In genomic region chr4:118547424-118548129, GRCm38 (mm10) we compare ENCODE assay signal across 8 mouse cellular contexts. TPM values are rescaled to one million over a fixed set of nuclear protein-coding genes. Genes with fewer than 3 reads are reported as not detected.
DNase-seq lines count a peak whose midpoint lies in the region; ATAC-seq lines count a peak whose summit lies in the region.

No protein-coding gene starts in this region.

- peak; percentile 44 to 61 for DNase-seq in CD8-positive naive resting alpha-beta T cell, adult 2 months (ENCODE audit: low read depth in 2 of 2, low spot score in 2 of 2)
- DNase-seq in cerebellum, adult 9-10 months, result peak; percentile 36
- peak; percentile 69 for DNase-seq in gastrocnemius, postnatal 10 days
- DNase-seq in layer of hippocampus, postnatal 36 days, result peak; percentile 57 to 62
- peak; percentile 54 for DNase-seq in lung, postnatal 25 days (ENCODE audit: low spot score)
- DNase-seq in right cerebral cortex, postnatal 25 days, result peak; percentile 69
- peak; percentile 56 for DNase-seq in thymus, postnatal 4 days

- peak; percentile 48 to 70 for ATAC-seq in hematopoietic stem cell, adult 5-6 weeks (replicated peaks in 1 of 2; ENCODE audit: insufficient read depth in 1 of 2, low FRiP score in 2 of 2, low TSS enrichment in 1 of 2, low read depth in 1 of 2, poor library complexity in 2 of 2, severe bottlenecking in 2 of 2)

RNA-seq across cellular contexts. Expression of gene Tmem125, which starts 3.7 kb away (rescaled TPM):
- under 1 TPM; 0.14 to 0.23 TPM for total RNA-seq in gastrocnemius, postnatal 10 days (2021)
- total RNA-seq in hematopoietic stem cell, adult 5-6 weeks (2017), result not detected in 2 replicates
- total RNA-seq in layer of hippocampus, postnatal 36 days (2021), result 1 to 10 TPM; 5.6 to 8.1 TPM

RNA-seq across cellular contexts. Expression of gene 2610528J11Rik, which starts 20.8 kb away (rescaled TPM):
- total RNA-seq in gastrocnemius, postnatal 10 days (2021), result not detected
- total RNA-seq in hematopoietic stem cell, adult 5-6 weeks (2017), result not detected in 2 replicates
- not detected for total RNA-seq in layer of hippocampus, postnatal 36 days (2021)

RNA-seq across cellular contexts. Expression of gene Tie1, which starts 57.7 kb away (rescaled TPM):
- total RNA-seq in gastrocnemius, postnatal 10 days (2021), result 10 to 100 TPM; 37.6 to 38.5 TPM
- 23.3 and 24.5 TPM in 2 replicates for total RNA-seq in hematopoietic stem cell, adult 5-6 weeks (2017)
- total RNA-seq in layer of hippocampus, postnatal 36 days (2021), result 1 to 10 TPM; 7.1 to 8.5 TPM

Comparison
In these comparisons a context has a peak if more than half of its experiments do, and no peak if none do; other contexts are left out.
1. Peak in every context shown above with its lines: DNase-seq and ATAC-seq.